In genomic region chr17:86516630-86517029, GRCm38 (mm10) we compare ENCODE assay signal across 26 mouse cellular contexts. TPM values are rescaled to one million over a fixed set of nuclear protein-coding genes. Genes with fewer than 3 reads are reported as not detected.
DNase-seq lines count a peak whose midpoint lies in the region; TF ChIP-seq lines count a peak whose summit lies in the region.
"Had no signal": no experiment of that assay in that cellular context is flagged by ENCODE, and none has a peak within 500 bp of the region (broad histone marks: within the 10 kb centered on the region; RNA-seq: fewer than 3 reads in every experiment).

No protein-coding gene starts in this region.

- no peak overlapping the region for H3K4me3 ChIP-seq in left cerebral cortex, adult 2 months
- H3K4me3 ChIP-seq: embryonic facial prominence, embryonic 12.5 days; embryonic facial prominence, embryonic 15.5 days; gastrocnemius, adult 2 months; heart, embryonic 12.5 days; heart, embryonic 15.5 days; hindbrain, embryonic 10.5 days; hindbrain, embryonic 13.5 days; intestine, embryonic 15.5 days had no signal

- intact Hi-C loops in left cerebral cortex, adult 2 months (cut with DNase I), result no loop called here

- TF ChIP-seq CTCF in left cerebral cortex, adult 2 months (IDR thresholded peaks at IDR 0.05), result no peak

- peak; percentile 34 for DNase-seq in cerebellum, adult 11-12 months
- no peak for DNase-seq in cerebellum, postnatal 4 days (ENCODE audit: low spot score in 2 of 2)
- peak; percentile 24 for DNase-seq in cerebellum, adult 8-10 months
- DNase-seq in cerebellum, adult 11 months, result no peak
- DNase-seq in R1 (ENCODE audit: low read depth, low spot score), result peak; percentile 18
- peak; percentile 46 for DNase-seq in cerebellum, adult 9-11 months
- DNase-seq in urinary bladder, postnatal 4 days (ENCODE audit: low spot score in 2 of 2), result no peak
- DNase-seq in left cerebral cortex, adult 2 months (ENCODE audit: extremely low spot score in 1 of 2, low spot score in 2 of 2), result no peak
- DNase-seq: adrenal gland, postnatal 10 days; adrenal gland, postnatal 36 days; gastrocnemius, adult 2 months; gastrocnemius, postnatal 14 days; heart, adult 18-20 months; heart, postnatal 10 days; heart, postnatal 36 days; kidney, adult 11 months; kidney, adult 8-10 months had no signal

- H3K27ac ChIP-seq in left cerebral cortex, adult 2 months, result no peak overlapping the region; the same call in 1 of the 2 replicates
- H3K27ac ChIP-seq: embryonic facial prominence, embryonic 12.5 days; embryonic facial prominence, embryonic 15.5 days; gastrocnemius, adult 2 months; heart, embryonic 15.5 days; hindbrain, embryonic 10.5 days; hindbrain, embryonic 13.5 days; intestine, embryonic 15.5 days had no signal

RNA-seq across cellular contexts. Expression of gene Gm10309, which starts 11.6 kb away (rescaled TPM):
- total RNA-seq in left cerebral cortex, adult 2 months (2021), result not detected
- total RNA-seq: adrenal gland, postnatal 36 days; common myeloid progenitor, adult 5-6 weeks; ES-E14; gastrocnemius, postnatal 14 days; heart, postnatal 10 days had no signal

Comparison
In these comparisons a context has a peak if more than half of its experiments do, and no peak if none do; other contexts are left out.
1. DNase-seq: peak in cerebellum, adult 11-12 months (single experiment), cerebellum, adult 8-10 months (single experiment), R1 (single experiment) and cerebellum, adult 9-11 months (single experiment); none in cerebellum, postnatal 4 days (0 of 2), cerebellum, adult 11 months (single experiment), urinary bladder, postnatal 4 days (0 of 2) and left cerebral cortex, adult 2 months (0 of 2).